Mouse (Mus musculus) adrenal gland, postnatal 4 days (tissue): ENCODE measurements around the gene Pten. TPM values are rescaled to one million over a fixed set of nuclear protein-coding genes. Genes with fewer than 3 reads are reported as not detected.
"Not testable (repeated sequence)": the region's sequence is repeated elsewhere in the genome, so short reads cannot be mapped to it uniquely, and the experiment has no call there.

Experiments used
- DNase-seq, 2 experiments: peaks; one replicate each; pipeline ENCODE4 v3.0.0; 2021 to 2022; ENCODE audit warnings: low spot score in 2 of 2, mixed read lengths in 2 of 2
- total RNA-seq, 2 experiments: library from RNA; stranded (reverse); gene quantifications; 2 replicates each; pipeline ENCODE4 v1.2.3; 2021

Pten gene
- total RNA-seq, 2 experiments from 2014 or later: 65.8 to 67.6 TPM

- no peak for DNase-seq
Observed at GRCm38 (mm10) chr19:32754188-32755000, 2.9 kb upstream of the Pten start.

DNA sequence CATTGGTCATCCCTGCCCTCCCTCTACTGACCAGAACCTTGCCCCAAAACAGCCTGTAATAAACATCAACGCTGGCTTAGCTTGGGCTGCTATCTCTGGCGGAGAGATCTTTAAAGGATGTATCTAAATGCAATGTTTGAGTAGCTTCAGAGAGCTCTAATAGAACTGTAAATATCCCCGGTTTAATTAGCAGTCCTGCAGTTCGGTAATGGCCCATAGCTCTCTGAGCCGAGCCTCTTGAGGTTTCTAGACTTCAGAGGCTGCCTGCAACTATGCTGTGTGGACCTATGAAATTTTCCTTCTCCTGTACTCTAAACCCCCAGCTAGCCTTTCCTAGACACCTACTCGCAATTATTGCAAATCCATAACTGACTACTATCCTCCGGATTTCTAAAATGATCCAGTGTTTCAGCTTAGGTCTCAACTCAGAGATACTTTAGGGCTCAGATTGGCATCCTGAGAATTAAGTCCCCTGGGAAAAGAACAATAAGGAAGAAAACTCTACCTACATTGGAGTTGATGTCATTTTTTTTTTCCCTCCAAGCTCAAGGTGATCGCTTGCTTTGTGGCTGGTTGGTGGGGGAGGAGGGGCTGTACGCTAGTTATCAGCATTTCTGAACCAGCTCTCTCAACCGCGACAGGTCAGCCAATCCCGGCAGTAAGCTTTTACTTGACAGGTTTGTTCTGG, 2.0 kb upstream of the Pten start:
- no peak for DNase-seq

DNA sequence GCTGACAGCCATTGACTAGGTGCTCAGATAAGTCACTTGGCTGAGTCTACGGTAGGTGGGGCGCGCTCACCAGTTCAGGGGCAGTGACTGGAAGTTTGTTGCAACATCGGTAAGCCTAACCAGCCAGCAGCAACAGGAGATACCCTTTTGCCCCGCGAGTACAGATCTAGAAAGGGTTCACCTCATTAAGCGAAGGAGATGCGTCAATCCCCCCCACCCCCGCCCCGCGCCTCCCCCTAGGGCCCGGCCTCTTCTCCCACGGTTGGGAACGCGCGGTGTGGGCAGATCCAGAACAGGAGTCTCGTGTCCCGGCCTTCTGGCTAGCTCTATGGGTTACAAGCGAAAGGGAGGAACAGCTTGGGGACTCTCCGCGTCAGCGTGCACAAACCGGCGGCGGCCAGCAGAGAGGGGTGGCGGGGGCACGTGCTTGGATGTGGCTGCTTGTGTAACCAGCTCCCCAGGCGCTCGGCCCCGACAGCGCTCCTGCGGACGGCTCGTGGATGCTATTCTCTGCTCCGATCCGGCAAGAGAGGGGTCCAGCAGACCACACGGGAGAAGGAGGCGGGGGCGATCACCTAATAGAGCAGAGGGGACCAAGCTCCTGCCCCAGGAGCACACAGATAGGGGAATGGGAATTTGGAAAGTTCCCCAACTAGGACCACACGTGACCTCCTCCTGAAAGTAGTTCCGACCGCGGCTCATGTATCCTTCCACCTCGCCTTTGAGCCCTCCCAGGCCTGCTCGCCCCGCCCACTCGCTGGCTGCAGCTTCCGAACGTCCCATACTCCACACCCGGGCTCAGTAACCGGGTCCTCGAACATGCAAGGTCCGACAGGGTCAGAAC, 1.3 kb upstream of the Pten start:
- peak; percentile 82 to 90 for DNase-seq

- DNase-seq: no peak
Observed at GRCm38 (mm10) chr19:32756636-32756899, 729 bp upstream of the Pten start.

- DNase-seq: peak; percentile 26 to 36
Observed at GRCm38 (mm10) chr19:32757831-32758792, 815 bp downstream of the Pten start.

DNA sequence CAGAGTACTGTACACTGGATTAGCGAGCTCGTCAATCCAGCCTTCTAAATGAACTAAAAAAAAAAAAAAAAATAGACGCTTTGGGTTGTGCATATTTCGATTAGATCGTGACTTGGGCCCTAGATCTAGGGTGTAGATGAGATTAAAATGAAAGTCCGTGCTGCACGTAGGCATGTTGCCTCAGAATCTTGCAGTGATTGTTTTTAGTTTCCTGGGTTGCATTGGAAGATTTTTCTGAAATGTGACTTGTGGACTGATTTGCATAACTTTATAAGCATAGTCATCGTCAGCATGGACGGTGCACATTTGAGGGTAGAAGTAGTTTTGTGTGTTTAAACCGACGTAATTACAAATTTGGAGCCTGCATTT, 1.5 kb downstream of the Pten start:
- no peak for DNase-seq

GRCm38 (mm10) chr19:32759357-32760024, 2.2 kb downstream of the Pten start:
- DNase-seq: no peak

- DNase-seq: no peak
Observed at GRCm38 (mm10) chr19:32760499-32760898, 3.2 kb downstream of the Pten start.

GRCm38 (mm10) chr19:32761162-32761561, 3.9 kb downstream of the Pten start:
- DNase-seq: no peak

DNA sequence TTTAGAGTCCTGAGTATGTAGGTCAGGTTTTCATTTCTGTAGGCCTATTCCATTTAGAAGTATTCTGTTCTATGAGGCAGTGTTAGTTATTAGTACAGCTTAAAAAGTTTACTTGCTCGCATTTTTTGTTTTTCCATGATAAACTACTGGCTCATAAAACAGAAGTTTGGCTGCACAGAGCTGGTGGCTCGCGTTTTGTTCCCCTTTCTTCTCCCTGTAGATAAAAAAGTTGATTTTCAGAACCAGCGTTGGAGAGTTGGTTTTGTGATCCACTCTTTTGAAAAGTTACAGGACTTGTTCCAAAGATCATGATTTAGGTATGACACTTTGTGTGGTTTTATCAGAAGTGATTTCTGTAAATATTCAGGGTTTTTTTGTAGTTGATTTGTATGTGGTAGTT, 5.2 kb downstream of the Pten start:
- DNase-seq: no peak

GRCm38 (mm10) chr19:32778411-32778810, 21.1 kb downstream of the Pten start:
- DNase-seq: no peak

- no peak for DNase-seq
Observed at GRCm38 (mm10) chr19:32779131-32779530, 21.8 kb downstream of the Pten start.

GRCm38 (mm10) chr19:32781305-32782071, 24.2 kb downstream of the Pten start:
- DNase-seq: no peak

- not testable (repeated sequence) for DNase-seq
Observed at GRCm38 (mm10) chr19:32787388-32787787, 30.1 kb downstream of the Pten start.

GRCm38 (mm10) chr19:32788016-32788415, 30.7 kb downstream of the Pten start:
- not testable (repeated sequence) for DNase-seq

DNA sequence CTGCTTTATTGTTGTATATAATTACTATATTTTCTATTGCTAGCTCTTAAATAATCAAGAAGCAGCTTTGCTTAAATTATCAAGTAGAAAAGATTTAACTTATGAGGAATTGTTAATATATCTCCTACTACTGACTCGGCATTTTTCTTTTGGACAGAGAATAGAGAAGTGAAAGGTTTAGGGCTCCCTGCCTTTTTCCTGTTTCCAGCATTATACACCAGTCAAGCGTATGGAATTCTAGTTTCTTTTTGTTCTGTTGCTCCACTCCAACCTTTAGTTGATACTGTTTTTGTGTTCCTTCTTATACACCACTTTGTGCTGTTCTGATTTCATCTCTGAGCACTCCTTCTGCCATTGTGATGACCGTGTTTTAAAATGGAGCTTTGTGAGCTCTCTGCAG, 32.2 kb downstream of the Pten start:
- no peak for DNase-seq

- DNase-seq: peak; percentile 13 to 56
Observed at GRCm38 (mm10) chr19:32792610-32793009, 35.3 kb downstream of the Pten start.

DNA sequence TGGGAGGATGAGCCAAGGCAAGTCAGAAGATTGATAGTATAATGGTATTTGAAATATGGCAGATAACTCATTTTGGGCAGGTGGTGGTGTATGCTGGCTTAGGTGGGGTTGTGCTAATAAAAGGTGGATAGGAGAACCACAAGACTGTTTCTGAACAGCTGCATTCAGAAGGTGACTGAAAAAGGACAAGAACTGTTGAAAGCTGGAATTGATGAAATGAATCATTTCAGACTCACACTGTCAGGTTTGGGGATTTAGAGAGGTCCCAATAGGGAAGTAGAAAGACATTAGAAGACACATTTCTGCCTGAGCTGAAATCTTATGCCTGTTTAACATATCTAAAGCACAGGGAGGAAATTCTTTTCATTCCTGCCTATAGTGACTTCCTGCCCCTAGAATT, 36.6 kb downstream of the Pten start:
- no peak for DNase-seq

- no peak for DNase-seq
Observed at GRCm38 (mm10) chr19:32800557-32800956, 43.3 kb downstream of the Pten start.

- DNase-seq: no peak
Observed at GRCm38 (mm10) chr19:32804703-32805102, 47.4 kb downstream of the Pten start.
